Mouse (Mus musculus): ENCODE data around the gene Kcnj10.

Gene Kcnj10

GRCm38 (mm10) chr1:172340729-172341321, at the start of gene Kcnj10:
TSS of gene Kcnj10 (plus strand) at chr1:172341210.
- ATAC-seq (ENCODE audit: insufficient number of reproducible peaks, low FRiP score, low TSS enrichment), result peak; percentile 80

GRCm38 (mm10) chr1:172292880-172293279, 48.1 kb upstream of the Kcnj10 start:
- ATAC-seq (ENCODE audit: insufficient number of reproducible peaks, low FRiP score, low TSS enrichment), result no peak

GRCm38 (mm10) chr1:172293449-172293848, 47.6 kb upstream of the Kcnj10 start:
- ATAC-seq (ENCODE audit: insufficient number of reproducible peaks, low FRiP score, low TSS enrichment), result no peak

GRCm38 (mm10) chr1:172295751-172296197, 45.2 kb upstream of the Kcnj10 start:
- no peak for ATAC-seq (ENCODE audit: insufficient number of reproducible peaks, low FRiP score, low TSS enrichment)

DNA sequence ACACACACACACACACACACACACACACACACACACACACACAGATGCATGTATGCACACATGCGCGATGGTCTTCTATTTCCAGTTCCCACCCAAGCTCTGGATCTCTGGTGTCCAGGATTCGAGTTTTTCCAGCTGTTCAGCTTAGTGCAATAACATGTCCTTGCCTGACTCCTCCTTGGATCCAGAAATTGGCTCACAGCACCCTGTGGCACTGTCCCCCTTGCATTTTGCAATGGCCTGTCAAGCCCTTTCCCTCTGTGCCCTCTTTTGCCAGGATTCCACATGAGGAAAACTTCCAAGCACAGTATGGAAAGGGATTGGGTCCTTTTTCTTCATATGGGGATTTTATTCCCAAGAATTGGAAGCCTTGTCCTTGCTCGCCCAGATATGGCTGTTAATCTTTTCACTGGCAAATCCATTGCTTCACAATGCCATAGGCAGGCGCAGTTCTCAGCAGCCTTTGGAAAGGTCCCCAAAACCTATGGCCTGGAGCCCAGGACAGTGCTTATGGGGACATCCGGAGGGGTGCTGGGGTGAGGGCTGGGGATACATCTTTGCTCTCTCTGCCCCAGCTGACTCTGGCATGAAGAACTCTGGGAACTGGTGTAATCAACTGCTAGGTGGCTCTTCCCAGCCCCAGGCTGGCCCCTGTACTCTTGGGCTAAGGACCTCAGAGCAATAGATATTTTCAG, 44.0 kb upstream of the Kcnj10 start:
- 0 out of 2 replicates have a peak, but pooled peaks have one; percentile 33 for ATAC-seq (ENCODE audit: insufficient number of reproducible peaks, low FRiP score, low TSS enrichment)

DNA sequence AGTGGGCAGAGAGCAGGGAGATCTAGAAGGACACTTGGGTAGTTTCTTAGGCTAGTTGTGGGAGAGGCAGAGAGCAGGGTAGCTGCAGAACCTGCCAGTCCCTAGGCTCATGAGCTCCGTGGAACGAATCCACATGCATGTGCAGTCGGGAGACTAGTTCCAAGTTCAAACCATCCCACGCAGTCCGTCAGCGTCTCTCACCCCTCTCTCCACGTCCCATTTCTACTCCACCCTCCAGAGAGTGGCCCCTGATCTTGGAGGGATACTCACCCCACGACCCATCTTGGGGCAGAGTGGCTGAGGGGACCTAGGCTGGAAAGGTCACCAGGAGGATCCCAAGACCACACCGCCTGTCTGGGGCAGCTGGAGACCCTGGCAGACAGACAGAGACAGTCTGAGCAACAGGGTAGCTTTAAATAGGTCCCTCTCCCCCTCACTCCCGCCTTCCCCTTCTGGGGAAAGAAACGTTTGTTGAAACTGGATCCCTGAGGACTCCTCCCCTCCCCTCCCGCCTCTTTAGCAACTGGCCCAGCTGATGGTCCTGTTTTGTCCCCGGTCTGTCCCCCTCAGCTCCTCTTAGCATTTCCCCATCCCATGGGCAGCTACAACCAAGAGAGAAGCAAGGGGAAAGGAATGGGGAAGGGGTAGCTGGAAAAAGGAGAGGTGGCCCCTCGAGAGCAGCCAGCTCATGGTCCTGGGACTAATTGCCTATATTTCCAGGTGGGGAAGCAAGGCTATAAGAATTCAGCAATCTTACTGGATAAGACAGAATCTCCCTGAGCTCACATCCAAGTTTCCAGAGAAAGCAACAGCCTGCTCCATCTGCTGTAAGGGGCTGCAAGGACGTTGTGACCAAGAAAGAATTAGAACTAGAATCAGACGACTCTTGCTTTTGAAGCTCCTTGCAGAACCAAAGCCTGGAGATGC, 43.1 kb upstream of the Kcnj10 start, which contains the start of gene Atp1a2:
Atp1a2 (minus strand) TSS at position 454 of the 927 bp plus-strand sequence.
- 0 out of 2 replicates have a peak, but pooled peaks have one; percentile 3 for ATAC-seq (ENCODE audit: insufficient number of reproducible peaks, low FRiP score, low TSS enrichment)

- no peak for ATAC-seq (ENCODE audit: insufficient number of reproducible peaks, low FRiP score, low TSS enrichment)
Observed at GRCm38 (mm10) chr1:172299528-172299927, 41.5 kb upstream of the Kcnj10 start.

- no peak for ATAC-seq (ENCODE audit: insufficient number of reproducible peaks, low FRiP score, low TSS enrichment)
Observed at GRCm38 (mm10) chr1:172300247-172300646, 40.8 kb upstream of the Kcnj10 start.

DNA sequence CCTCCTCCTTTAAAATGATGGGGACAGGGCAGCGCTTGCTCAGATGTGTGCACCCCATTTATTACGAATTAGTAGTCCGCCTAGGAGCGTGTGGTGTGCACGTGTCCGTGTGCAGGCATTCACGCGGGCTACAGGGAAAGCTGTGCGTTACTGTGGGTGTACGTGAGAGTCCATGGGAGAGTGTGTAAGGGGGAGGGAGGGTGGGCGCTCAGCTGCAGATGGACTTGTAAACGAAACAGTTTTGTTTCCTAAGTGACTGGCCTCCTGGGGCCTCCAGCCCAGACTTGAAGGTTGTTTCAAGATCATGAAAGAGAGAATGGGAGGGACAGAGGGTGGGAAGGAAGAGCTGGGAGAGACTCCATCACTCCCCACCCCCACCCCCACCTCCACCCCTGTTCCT, 39.8 kb upstream of the Kcnj10 start:
- no peak for ATAC-seq (ENCODE audit: insufficient number of reproducible peaks, low FRiP score, low TSS enrichment)

DNA sequence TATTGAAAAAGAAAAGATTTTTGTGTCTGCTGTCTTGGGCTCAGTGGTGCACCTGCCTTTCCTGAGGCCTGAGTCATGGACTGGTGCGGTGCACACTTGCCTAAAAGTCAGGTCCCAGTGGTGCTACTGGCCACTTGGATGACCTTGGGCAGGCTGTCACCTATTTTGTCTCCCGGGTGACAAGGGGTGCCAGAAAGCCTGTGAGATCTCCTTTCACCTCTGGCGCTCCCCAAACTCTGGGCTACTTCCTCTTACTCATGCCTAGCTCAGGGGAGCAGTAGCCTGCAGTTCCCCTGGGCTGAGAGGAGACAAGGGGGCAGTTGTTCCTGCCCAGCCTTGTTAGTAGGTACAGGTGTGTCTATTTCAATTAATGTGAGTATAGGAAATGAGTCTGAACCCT, 38.7 kb upstream of the Kcnj10 start:
- no peak for ATAC-seq (ENCODE audit: insufficient number of reproducible peaks, low FRiP score, low TSS enrichment)

- no peak for ATAC-seq (ENCODE audit: insufficient number of reproducible peaks, low FRiP score, low TSS enrichment)
Observed at GRCm38 (mm10) chr1:172302851-172303250, 38.2 kb upstream of the Kcnj10 start.

DNA sequence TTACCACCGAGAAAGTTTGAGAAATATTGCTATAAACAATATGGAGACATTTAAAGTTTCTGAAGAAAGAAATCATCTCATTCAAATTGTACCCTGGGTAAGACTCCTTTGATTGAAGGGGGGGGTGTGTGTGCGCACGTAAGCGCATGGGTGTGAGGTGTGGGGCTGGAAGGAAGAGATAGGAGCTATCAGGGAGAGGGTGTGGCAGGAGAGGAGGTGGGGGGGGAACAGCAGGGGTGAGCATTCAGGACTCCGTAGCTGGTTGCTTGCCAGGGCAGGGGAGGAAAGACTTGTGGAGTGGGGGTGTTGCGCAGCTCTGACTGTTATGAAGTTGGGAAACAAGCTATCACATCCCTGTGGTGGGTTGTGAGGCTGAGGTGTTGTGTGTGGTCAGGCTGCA, 36.6 kb upstream of the Kcnj10 start:
- ATAC-seq (ENCODE audit: insufficient number of reproducible peaks, low FRiP score, low TSS enrichment), result no peak

DNA sequence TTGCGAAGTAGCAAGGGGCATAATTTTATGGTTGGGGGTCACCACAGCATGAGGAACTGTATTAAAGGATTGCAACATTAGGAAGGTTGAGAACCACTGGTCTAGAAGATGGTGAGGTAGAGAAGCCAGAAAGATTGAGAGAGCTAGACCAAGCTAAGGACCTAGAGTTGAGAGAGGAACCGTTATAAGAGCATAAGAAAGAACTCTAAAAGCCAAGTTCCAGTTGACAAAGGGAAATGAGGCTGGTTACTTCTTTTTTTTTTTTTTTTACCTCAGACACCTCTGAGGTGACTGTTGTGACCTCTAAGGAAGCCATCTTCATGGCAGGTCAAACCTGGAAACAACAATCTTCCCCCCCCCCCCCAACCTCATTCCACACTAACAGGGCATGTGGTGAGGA, 35.9 kb upstream of the Kcnj10 start:
- ATAC-seq (ENCODE audit: insufficient number of reproducible peaks, low FRiP score, low TSS enrichment), result no peak

- no peak for ATAC-seq (ENCODE audit: insufficient number of reproducible peaks, low FRiP score, low TSS enrichment)
Observed at GRCm38 (mm10) chr1:172305635-172306034, 35.4 kb upstream of the Kcnj10 start.

GRCm38 (mm10) chr1:172306196-172306595, 34.8 kb upstream of the Kcnj10 start:
- ATAC-seq (ENCODE audit: insufficient number of reproducible peaks, low FRiP score, low TSS enrichment), result no peak

GRCm38 (mm10) chr1:172306885-172307284, 34.1 kb upstream of the Kcnj10 start:
- no peak for ATAC-seq (ENCODE audit: insufficient number of reproducible peaks, low FRiP score, low TSS enrichment)

DNA sequence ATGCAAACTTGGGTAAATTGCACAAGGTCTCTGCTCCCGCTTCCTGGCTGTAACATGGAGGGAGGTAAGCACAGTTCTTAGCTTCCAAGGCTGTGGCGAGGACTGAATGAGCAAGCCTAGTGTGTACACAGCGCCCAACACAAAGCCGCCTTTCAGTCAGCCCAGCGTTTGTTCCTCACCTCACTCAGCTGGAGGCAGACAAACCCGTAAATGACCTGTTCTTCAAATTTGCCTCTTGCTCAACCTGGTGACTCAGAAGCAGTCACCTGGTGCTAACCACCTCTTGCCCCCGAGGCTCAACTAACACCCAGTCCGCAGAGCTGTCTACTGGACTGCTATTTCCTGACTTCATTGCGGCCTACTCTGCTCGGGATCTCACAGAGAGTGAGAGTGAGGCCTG, 33.1 kb upstream of the Kcnj10 start:
- ATAC-seq (ENCODE audit: insufficient number of reproducible peaks, low FRiP score, low TSS enrichment), result no peak

DNA sequence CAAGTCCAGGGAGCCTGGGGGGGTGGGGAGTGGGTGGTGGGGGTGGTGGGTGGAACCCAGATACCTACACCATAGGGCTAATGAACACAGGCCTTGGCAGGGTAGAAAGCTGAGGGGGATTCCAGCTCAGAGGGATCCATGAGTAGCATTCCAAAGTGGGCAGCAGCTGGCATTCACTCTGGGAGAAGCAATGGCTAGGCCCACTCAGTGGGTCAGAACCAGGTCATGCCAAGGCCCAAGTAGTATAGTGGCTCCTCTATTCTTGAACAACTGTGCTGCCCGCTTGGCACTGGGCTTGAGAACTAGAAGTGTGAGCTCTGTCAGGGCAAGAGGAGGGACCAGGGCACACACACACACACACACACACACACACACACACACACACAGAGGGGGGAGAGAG, 32.6 kb upstream of the Kcnj10 start:
- ATAC-seq (ENCODE audit: insufficient number of reproducible peaks, low FRiP score, low TSS enrichment), result no peak

DNA sequence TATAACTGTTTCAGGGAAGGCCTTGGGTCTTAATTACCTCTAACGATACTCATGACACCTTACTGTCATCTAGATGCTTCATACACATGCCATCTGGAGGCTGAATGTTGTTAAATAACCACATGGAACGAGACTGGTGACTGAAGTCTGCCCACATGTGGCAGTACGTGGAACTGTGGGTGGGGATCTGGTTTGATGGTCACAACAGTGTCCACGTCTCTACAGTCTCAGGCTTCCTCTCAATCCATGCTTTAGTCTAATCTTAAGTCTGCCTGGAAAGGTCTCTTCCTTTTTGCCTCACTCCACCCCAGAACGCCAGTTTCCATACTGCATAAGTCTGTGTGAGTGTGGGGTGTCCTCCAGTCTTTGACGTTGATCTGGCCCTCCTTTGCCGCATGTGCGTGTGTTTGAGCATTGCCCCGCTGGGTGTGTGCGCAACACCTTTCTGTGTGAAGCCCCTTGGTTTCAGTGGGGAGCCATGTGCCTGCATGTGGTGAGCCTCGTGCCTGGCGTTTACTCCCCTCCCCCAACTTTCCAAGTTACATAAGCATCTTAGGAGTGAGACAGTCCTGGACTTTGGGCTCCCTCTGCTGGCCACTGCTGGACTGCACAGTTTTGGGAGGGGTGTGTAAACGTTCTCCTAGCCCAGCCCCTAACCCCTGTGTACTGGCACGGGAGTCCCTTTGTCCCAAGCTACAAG, 31.2 kb upstream of the Kcnj10 start:
- peak; percentile 10 for ATAC-seq (ENCODE audit: insufficient number of reproducible peaks, low FRiP score, low TSS enrichment)

GRCm38 (mm10) chr1:172311248-172311906, 29.6 kb upstream of the Kcnj10 start:
- ATAC-seq (ENCODE audit: insufficient number of reproducible peaks, low FRiP score, low TSS enrichment), result peak; percentile 34
